ENCODE assay signal across 31 mouse cellular contexts in the genomic region with DNA sequence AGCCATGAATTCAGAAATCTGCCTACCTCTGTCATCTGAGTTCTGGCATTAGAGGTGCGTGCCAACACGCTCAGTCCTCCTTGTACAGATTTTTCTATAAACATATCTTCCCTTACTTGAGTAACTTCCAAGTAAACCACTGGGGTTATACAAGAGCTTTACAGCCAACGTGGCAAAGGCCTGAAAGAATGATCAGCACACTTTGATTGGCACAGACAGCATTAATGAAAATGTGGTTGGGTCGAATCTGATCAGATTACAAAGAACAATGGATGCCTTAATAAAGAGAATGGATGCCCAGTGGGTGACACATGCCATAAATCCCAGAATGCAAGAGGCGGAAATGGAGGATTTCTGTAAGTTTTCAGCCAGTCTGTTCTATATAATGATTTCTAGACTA. TPM values are rescaled to one million over a fixed set of nuclear protein-coding genes. Genes with fewer than 3 reads are reported as not detected.
A peak's percentile ranks its signal among the peaks of the same experiment; 100 is the strongest.
DNase-seq lines count a peak whose midpoint lies in the region; ATAC-seq lines count a peak whose summit lies in the region.
"Had no signal": no experiment of that assay in that cellular context is flagged by ENCODE, and none has a peak within 500 bp of the region (broad histone marks: within the 10 kb centered on the region; RNA-seq: fewer than 3 reads in every experiment).

No protein-coding gene starts in this region.

- no peaks in the 10 kb centered on the region for H3K36me3 ChIP-seq in midbrain, embryonic 11.5 days (ENCODE audit: control insufficient read depth, insufficient read depth, low read length)
- H3K36me3 ChIP-seq: embryonic facial prominence, embryonic 13.5 days; embryonic facial prominence, embryonic 15.5 days; forebrain, embryonic 15.5 days; G1E had no signal

- no peaks in the 10 kb centered on the region for H3K27me3 ChIP-seq in midbrain, embryonic 11.5 days (ENCODE audit: control insufficient read depth, insufficient read depth, low read length)
- H3K27me3 ChIP-seq: embryonic facial prominence, embryonic 13.5 days; embryonic facial prominence, embryonic 15.5 days; forebrain, embryonic 13.5 days; forebrain, embryonic 15.5 days had no signal

- no peak overlapping the region for H3K4me3 ChIP-seq in midbrain, embryonic 11.5 days (ENCODE audit: low read depth, low read length)
- H3K4me3 ChIP-seq: embryonic facial prominence, embryonic 13.5 days; embryonic facial prominence, embryonic 15.5 days; erythroblast, embryonic 14.5 days; forebrain, embryonic 13.5 days; forebrain, embryonic 15.5 days had no signal

- peaks cover 11% of the 10 kb centered on the region for H3K4me1 ChIP-seq in midbrain, embryonic 11.5 days (ENCODE audit: control insufficient read depth, insufficient read depth, low read length)

- H3K9ac ChIP-seq in midbrain, embryonic 11.5 days (ENCODE audit: low read length): no peak overlapping the region
- H3K9ac ChIP-seq: embryonic facial prominence, embryonic 13.5 days; embryonic facial prominence, embryonic 15.5 days; forebrain, embryonic 13.5 days; forebrain, embryonic 15.5 days; forebrain, postnatal 0 days had no signal

- H3K4me2 ChIP-seq in midbrain, embryonic 11.5 days: no peak overlapping the region
- H3K4me2 ChIP-seq: embryonic facial prominence, embryonic 13.5 days; embryonic facial prominence, embryonic 15.5 days; forebrain, embryonic 13.5 days; forebrain, embryonic 15.5 days had no signal

- 80% methylated on average over 5 of the region's 5 CpGs for WGBS in midbrain, embryonic 11.5 days

- ATAC-seq in megakaryocyte progenitor cell, adult 5-6 weeks (replicated peaks; ENCODE audit: poor library complexity): no peak
- ATAC-seq in midbrain, embryonic 11.5 days (ENCODE audit: low FRiP score): no peak
- ATAC-seq: activated CD4-positive, CD25-positive, alpha-beta regulatory T cell, adult 4 months; CD4-positive, CD25-positive, alpha-beta regulatory T cell, adult 4 months; forebrain, embryonic 13.5 days; forebrain, embryonic 15.5 days; forebrain, postnatal 0 days; Patski had no signal

- no peaks in the 10 kb centered on the region for H3K9me3 ChIP-seq in midbrain, embryonic 11.5 days (ENCODE audit: control insufficient read depth, low read length)
- H3K9me3 ChIP-seq: embryonic facial prominence, embryonic 13.5 days; embryonic facial prominence, embryonic 15.5 days; forebrain, embryonic 13.5 days; forebrain, embryonic 15.5 days; G1E had no signal

- DNase-seq in MN1 (ENCODE audit: low spot score) (peak; percentile 11), adipocyte (ENCODE audit: low spot score) (peak; percentile 79)
- peak; percentile 93 for DNase-seq in gonadal fat pad, adult 2 months (ENCODE audit: low read depth)
- no peak for DNase-seq in midbrain, embryonic 11.5 days (ENCODE audit: low spot score, missing footprints)
- DNase-seq: adrenal gland, adult 2 months; adrenal gland, postnatal 10 days; adrenal gland, postnatal 25 days; B cell, adult 2 months; cerebellum, adult 11 months; cerebellum, adult 18-20 months; cerebellum, adult 8-10 months; cerebellum, adult 9-11 months; cerebellum, postnatal 14 days; cerebellum, postnatal 36 days; embryo, embryonic 11 days; forebrain, postnatal 0 days had no signal

- no peak overlapping the region for H3K27ac ChIP-seq in midbrain, embryonic 11.5 days (ENCODE audit: low read depth, low read length)
- H3K27ac ChIP-seq: embryonic facial prominence, embryonic 13.5 days; embryonic facial prominence, embryonic 15.5 days; forebrain, embryonic 13.5 days; forebrain, embryonic 15.5 days had no signal

RNA-seq across cellular contexts. Expression of gene Lrrc36, which starts 22.8 kb away (rescaled TPM):
- 1.8 and 2.3 TPM in 2 replicates for polyA plus RNA-seq in gonadal fat pad, adult 2 months (2012; rRNA removed)
- total RNA-seq in megakaryocyte progenitor cell, adult 5-6 weeks (2015): 0.30 TPM in 1 of 2 replicates, not detected in the other
- total RNA-seq in megakaryocyte progenitor cell, adult 5-6 weeks (2017): 0.91 and 1.2 TPM in 2 replicates
- 1.9 and 2.7 TPM in 2 replicates for polyA plus RNA-seq in midbrain, embryonic 11.5 days (2014; fragmentation: Nextera tagmentation; extraction: Ambion mirVana)
- total RNA-seq: G1E had no signal
- polyA plus RNA-seq: activated CD4-positive, CD25-positive, alpha-beta regulatory T cell, adult 4 months; CD4-positive, CD25-positive, alpha-beta regulatory T cell, adult 4 months; embryonic facial prominence, embryonic 13.5 days; G1E; Patski had no signal

RNA-seq across cellular contexts. Expression of gene Kctd19, which starts 22.9 kb away (rescaled TPM):
- polyA plus RNA-seq in gonadal fat pad, adult 2 months (2012; rRNA removed): 0.23 and 0.89 TPM in 2 replicates
- total RNA-seq in megakaryocyte progenitor cell, adult 5-6 weeks (2015): not detected in 2 replicates
- 0.12 TPM in 1 of 2 replicates, not detected in the other for total RNA-seq in megakaryocyte progenitor cell, adult 5-6 weeks (2017)
- polyA plus RNA-seq in midbrain, embryonic 11.5 days (2014; fragmentation: Nextera tagmentation; extraction: Ambion mirVana): not detected in 2 replicates
- total RNA-seq: adrenal gland, adult 2 months; adrenal gland, postnatal 25 days; adrenal gland, postnatal 4 days; common myeloid progenitor, adult 5-6 weeks; G1E had no signal
- polyA plus RNA-seq: activated CD4-positive, CD25-positive, alpha-beta regulatory T cell, adult 4 months; CD4-positive, CD25-positive, alpha-beta regulatory T cell, adult 4 months; embryonic facial prominence, embryonic 11.5 days; embryonic facial prominence, embryonic 13.5 days; embryonic facial prominence, embryonic 15.5 days; erythroblast, embryonic 14.5 days; forebrain, embryonic 11.5 days; forebrain, embryonic 13.5 days; frontal cortex, adult 2 months; G1E; Patski had no signal

RNA-seq across cellular contexts. Expression of gene Tppp3, which starts 35.1 kb away (rescaled TPM):
- polyA plus RNA-seq in gonadal fat pad, adult 2 months (2012; rRNA removed): 63.4 and 71.3 TPM in 2 replicates
- total RNA-seq in megakaryocyte progenitor cell, adult 5-6 weeks (2015): 0.27 TPM in 1 of 2 replicates, not detected in the other
- 0.57 and 2.4 TPM in 2 replicates for total RNA-seq in megakaryocyte progenitor cell, adult 5-6 weeks (2017)
- polyA plus RNA-seq in midbrain, embryonic 11.5 days (2014; fragmentation: Nextera tagmentation; extraction: Ambion mirVana): 106 and 107 TPM in 2 replicates
- total RNA-seq: common myeloid progenitor, adult 5-6 weeks; G1E had no signal
- polyA plus RNA-seq: G1E had no signal
